Mouse (Mus musculus): ENCODE measurements around the gene Gmppb.

Gene Gmppb

DNA sequence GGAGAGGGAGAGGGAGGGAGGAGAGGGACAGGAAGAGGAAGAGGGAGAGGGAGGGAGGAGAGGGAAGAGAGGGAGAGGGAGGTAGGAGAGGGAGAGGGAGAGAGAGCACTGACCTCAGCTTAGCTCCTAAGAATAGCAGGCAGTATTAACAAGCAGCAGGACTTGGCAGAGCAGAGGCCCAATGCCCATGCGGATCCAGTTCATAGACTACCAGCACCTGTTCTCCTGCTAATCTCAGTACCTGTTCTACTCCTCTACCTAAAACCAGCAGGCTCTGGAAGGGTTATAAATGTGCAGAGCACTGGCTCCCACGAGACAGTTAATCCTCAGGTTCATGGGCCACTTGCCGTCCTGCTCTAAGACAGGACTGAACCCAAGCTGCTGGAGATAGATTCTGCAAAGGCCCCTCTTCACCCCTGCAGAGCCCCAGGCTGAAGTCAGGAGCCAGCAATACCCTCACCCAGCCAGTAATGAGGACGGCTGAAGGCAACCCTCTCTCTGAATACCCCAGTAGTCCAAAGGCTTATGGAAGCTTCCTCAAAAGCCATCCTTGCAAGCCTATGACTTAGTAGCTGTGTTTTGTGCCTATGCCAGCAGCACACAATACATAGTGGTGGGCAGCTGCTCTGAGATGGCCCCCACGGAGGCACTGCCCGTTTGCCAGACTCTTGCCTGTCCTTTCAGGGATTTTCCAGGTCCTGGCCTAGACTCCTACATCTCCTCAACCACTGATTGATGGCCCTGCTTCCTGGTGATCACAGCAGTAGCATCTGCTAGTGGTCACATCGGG is 24.3 kb downstream of the Gmppb start:
- DNase-seq (ENCODE audit: low spot score in 2 of 2), result no peak

DNA sequence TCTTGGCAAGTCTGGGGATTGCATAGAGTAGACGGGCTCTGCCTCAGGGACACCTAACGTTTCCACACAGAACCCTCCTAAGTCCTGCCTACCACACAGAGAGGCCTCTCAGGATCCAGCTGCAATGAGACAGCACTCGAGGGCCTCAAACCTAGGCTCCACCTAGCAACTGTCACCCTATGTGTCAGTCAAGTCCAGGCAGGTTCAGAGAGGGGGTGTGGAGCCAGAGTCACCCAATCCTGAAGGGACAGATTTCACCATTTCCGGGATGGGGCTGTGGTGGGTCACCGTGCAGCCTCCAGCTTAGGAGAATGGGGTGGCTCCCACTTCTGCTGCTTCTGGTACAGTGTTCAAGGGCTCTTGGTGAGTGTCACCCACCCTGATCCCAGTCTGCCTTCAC is 31.1 kb downstream of the Gmppb start, which contains the start of gene Mst1:
Mst1 (plus strand) TSS at position 269 of the 400 bp plus-strand sequence.
- DNase-seq (ENCODE audit: low spot score in 2 of 2), result peak in 1 of 2 experiments; percentile 49

DNA sequence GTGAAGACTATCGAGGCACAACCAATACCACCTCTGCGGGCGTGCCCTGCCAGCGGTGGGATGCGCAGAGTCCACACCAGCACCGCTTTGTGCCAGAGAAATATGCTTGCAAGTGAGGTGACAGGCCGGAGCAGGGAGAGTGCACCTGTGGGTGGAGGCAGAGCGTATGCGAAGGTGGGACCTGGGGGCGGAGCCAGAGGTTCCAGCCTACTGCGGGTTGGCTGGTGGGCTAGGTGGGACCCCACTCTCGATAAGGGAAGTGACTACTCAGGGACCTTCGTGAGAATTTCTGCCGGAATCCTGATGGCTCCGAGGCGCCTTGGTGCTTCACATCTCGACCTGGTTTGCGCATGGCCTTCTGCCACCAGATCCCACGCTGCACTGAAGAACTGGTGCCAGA is 33.5 kb downstream of the Gmppb start:
- DNase-seq (ENCODE audit: low spot score in 2 of 2), result no peak

DNA sequence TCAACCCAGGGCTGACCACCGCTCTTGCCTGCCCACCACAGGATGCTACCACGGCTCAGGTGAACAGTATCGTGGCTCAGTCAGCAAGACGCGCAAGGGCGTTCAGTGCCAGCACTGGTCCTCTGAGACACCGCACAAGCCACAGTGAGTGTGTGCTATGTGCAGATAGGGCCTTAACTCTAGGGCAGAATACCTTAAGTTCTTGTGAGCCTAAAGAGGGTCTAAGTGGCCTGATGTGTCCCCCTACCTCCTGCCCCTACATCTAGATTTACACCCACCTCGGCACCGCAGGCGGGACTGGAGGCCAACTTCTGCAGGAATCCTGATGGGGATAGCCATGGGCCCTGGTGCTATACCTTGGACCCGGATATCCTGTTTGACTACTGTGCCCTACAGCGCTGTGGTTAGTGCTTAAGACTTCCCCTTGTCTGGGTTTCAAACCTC is 34.0 kb downstream of the Gmppb start, which contains the start of gene Rnf123:
Rnf123 (minus strand) TSS at position 359 of the 444 bp plus-strand sequence.
- no peak for DNase-seq (ENCODE audit: low spot score in 2 of 2)

DNA sequence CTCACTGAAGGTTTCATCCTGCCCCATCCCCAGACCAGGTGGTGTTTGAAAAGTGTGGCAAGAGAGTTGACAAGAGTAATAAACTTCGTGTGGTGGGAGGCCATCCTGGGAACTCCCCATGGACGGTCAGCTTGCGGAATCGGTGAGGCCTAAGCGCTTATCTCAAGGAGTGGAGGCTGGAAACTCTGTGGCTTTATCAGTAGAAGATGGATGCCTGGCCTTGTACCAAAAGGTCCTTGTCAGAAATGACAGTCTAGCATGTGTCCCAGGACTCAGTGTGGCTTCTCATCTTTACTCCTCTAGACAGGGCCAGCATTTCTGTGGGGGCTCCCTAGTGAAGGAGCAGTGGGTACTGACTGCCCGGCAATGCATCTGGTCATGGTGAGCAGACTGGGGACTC is 34.5 kb downstream of the Gmppb start:
- DNase-seq (ENCODE audit: low spot score in 2 of 2), result no peak

DNA sequence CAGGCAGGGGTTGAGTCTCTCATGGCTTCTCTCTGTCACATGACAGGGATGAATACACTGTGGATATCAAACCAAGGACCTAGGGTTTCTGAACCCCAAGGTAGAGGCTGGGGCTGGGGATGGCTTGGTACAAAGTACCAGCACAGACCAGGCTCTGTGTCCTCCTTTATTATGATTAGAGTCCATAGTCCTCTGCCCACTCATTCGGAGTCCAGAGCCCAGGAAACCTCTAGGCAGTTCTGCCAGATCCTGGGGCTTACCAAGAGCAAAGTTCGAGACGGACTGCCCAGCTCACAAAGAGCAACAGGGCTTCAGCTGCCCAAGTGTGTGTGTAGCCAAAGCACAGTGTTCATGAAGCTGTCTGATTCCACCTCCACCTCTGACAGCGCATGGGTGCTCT is 36.2 kb downstream of the Gmppb start:
- no peak for DNase-seq (ENCODE audit: low spot score in 2 of 2)

DNA sequence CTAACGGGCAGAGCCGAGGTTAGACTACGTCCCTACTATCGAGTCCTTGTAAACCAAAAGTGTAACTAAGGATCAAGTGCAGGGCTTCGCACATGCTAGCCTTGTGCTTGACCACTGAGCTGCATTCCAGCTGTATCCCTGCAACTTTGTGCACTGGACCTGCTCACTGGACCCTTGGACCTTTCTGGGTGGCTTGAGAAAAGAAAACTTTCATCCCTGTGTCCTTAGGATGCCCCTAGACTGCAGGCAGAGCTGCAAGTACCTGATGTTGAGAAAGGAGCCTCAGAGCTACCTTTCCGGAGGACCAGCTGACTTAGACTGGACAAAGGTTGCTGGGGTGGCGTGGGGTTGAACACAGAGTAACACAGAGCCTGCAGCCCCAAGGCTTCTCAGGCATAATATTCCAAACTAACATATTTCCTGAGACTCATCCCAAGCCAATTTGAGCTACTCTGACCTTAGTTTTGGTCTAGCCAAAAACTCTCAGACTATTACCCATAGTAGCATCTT is 41.6 kb downstream of the Gmppb start:
- DNase-seq (ENCODE audit: low spot score in 2 of 2), result no peak

DNA sequence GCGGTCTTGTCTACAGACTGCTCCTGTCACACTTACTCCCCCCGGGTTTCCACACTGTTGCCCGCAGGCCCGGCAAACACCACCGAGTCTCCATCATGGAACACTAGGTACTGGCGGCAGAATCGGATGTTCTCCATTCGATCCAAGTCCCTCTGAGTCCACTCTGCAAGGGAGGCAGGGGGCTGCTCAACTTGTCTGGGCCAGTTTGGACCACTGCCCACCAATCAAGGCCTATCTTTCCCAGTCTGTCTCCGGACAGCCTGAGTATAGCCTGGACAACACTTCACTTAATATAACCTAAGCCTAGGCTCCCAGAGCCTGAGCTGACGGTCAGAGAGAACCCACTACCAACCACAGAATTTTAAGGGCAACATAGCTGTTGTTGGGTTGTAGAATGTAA is 44.5 kb downstream of the Gmppb start:
- no peak for DNase-seq (ENCODE audit: low spot score in 2 of 2)

DNA sequence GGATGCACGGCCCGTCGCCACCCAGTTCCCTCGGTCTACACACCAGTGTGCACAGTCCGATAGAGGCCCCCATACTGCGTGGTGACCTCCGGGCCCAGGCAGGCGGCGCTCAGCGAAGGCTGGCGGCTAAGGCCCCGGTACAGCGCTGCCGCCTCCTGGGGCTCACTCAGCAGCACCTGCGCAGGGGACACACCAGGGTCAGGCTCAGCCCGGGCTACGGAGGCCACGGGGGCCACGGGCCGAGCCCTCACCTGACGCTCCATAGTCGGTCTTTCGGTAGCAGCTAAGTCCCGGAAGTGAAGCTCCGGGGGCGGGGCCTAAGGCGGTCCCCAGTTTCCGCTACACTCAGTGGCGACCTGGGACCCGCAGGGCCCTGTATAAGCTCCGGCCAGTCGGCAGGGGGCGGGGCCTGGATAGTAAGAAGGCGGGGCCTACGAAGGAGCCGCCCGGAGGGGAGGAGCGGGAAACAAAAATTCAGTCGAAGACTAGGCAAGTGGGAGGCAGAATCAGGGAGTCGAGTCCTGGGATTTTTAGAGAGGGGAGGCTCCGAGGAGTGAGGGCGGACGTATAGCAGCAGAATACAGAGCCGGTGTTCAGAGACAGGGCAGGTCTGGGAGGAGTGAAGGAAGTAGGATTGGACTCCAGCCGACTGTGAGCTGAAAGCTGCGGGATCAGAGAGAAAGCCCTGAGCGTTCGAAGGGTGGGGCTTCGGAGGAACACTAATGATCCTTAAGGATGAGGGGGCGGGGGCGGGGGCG is 45.3 kb downstream of the Gmppb start, which contains the start of gene Apeh:
Apeh (minus strand) TSS at position 423 of the 758 bp plus-strand sequence.
- peak; percentile 98 to 99 for DNase-seq (ENCODE audit: low spot score in 2 of 2)

DNA sequence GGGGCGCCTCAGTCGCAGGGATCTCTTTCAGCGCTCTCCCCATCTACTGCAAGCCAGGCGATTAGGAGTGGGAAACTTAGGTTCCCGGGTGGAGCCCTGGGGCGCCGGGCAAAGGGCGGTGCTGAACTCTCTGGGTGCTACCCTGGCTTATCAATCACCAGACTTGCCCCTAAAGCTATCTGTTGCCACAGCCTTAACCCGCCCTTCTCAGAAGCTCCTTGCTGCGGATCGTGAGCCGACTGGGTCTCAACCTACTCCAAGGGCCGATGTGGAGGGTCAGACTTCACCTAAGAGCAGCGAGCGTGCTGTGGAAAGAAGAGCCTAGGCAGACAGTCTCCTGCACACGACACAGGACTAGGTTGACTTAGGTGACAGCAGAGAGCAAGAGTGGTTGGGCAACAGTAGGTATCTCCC is 46.0 kb downstream of the Gmppb start:
- peak; percentile 72 to 78 for DNase-seq (ENCODE audit: low spot score in 2 of 2)

DNA sequence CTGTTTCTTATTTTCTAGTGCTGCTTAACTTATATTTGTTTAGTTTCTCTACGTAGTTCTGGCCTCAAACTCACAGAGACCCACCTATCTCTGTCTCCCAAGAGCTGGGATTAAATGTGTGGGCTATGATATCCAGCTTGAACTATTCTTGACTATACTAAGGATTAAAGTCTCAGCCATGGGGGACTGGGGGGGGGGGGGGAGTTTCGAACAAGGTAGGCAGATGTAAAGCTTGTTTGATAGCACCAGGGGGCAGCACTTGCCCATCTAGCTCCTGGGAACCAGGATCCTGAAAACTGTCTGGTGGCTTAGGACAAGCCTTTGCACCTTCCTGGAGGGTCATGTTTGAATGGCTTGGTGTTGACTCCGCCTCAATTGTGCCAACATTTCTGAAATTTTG is 46.5 kb downstream of the Gmppb start:
- DNase-seq (ENCODE audit: low spot score in 2 of 2), result peak; percentile 47 to 71

DNA sequence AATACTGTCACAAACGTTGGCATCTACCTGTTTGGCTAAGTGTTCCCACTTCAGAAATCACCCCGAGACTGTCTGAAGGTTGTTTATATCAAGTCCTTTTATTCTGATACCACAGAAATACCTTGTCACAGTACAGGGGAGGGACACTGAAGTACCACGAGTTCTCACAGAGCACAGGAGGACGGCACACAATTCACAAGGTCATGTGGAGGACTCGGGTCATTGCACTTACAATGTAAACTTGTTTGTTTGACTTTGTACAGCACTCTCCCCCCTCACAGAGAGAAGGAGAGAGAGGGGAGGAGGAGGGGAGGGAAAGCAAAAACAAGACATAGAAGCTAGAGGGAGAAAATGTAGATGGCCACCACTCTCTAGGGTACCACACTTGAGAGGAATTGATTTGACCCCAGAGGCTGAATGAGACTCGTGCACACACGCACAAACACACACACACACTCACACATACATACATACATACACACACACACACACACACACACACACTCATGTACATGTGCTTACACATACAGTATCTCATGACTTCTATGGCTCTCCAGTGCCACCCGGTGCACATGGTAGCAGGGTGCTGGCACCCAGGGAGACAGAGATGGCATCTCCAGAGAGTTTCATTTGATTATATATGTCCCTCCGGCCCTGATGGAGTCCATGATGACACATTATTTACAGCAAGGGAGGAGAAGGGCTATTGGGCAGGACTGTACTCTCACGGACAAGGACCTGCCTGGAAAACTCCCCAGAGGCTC is 47.1 kb downstream of the Gmppb start:
- DNase-seq (ENCODE audit: low spot score in 2 of 2), result no peak

DNA sequence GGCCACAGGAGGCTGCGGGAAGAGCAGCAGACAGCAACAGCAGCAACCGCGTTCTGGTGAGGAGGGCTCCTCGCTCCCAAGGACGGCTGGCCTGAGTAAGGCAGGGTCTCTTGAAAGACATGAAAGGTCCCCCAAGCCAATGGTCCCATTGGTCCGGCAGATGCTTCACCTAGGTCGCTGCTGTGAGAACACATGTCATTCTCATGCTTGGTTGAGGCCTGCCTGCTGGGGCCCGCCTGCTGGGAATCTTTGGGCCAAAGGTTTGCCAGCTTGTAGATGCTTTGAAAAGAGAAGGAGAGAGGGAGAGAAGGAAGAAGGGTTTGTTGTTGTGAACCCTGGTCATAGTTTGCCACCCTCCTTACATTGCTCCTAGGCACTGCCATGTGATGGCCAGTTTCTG is 50.6 kb downstream of the Gmppb start:
- DNase-seq (ENCODE audit: low spot score in 2 of 2), result no peak

All from spleen, postnatal 14 days (tissue).